Mouse (Mus musculus): ENCODE results near the gene Rab3il1.

Rab3il1 gene

GRCm38 (mm10) chr19:10039615-10040014 lies 38.1 kb downstream of the Rab3il1 start:
- in situ Hi-C loops (cut with MboI, MseI) = loop anchor here (5.0 kb wide), 2 partner anchors 47 to 127 kb away; no protein-coding TSS in a partner anchor

DNA sequence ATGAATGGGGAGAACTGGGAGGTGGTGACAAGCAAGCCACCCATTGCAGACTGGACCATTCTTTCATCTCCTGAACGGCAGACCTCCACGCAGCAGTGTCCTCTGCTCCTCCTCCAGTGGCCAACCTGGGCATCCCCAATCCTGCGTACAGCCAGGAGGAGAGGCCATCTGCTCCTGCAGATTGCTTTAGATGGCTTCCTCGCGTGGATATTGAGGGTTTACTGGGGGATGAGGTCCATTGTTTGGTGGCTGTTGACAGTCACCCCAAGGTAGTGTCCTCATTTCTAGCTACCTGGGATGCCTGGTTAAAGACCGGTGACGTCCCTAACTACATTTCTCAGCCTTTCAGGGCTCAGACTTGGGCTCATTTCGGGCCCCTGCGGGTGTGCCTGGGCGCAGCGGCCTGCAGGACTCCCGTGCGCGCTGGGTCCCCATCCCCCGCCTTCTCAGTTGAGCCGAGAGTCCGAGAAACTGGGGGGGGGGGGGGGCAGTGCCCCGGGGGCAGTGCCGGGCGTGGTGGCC lies 39.5 kb downstream of the Rab3il1 start:
- in situ Hi-C loops (cut with MboI, MseI) = no loop called here

DNA sequence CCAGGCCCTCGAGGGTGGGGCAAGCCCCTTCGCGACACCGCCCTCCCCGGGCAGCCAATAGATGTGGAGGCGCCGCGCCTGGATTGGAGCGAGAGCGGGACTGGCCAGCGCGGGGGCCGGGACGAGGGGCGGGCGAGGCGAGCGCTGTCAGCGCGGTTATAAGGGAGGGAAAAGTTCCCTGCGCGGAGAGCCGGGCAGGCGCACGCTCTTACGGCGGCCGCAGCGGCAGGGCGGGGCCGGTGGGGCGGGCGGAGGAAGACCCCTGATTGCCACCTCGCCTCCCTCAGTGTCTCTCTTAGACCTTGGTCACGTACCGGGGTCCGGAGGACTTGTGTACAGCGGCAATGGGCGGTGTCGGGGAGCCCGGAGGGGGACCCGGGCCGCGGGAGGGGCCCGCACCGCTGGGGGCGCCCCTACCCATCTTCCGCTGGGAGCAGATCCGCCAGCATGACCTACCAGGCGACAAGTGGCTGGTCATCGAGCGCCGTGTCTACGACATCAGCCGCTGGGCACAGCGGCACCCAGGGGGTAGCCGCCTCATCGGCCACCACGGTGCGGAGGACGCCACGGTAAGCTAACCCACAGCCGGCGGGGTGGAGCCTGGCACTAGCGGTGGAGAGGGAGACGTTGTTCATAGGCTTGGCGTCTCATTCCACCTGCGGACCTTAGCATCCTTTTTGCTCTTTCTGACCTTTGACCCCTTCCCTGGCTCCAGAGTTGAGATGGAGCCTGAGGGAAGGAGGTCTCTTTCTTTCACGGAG lies 40.1 kb downstream of the Rab3il1 start, which contains the start of gene Fads3:
Fads3 (plus strand) TSS at position 182 of the 761 bp plus-strand sequence.
- in situ Hi-C loops (cut with MboI, MseI) = no loop called here

- in situ Hi-C loops (cut with MboI, MseI) = no loop called here
Measured at GRCm38 (mm10) chr19:10042232-10042631, 40.8 kb downstream of the Rab3il1 start.

DNA sequence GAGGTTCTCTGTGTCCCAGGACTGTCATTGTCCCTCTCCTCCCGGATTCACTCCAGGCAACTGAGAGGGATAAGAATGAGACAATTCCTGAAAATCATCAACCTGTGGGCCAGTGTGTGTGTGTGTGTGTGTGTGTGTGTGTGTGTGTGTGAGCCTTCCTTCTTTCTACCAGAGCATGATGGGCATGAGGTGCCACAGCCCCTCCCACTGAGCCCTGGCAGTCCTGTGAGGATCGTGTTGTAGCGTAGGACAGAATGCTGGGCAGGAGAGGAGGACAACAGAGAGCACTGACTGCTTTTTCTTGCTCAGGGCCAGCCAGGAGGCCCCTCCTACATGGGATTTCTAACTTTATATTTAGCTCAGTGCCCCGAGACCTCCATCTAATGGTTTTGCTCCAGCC lies 41.3 kb downstream of the Rab3il1 start:
- in situ Hi-C loops (cut with MboI, MseI) = no loop called here

DNA sequence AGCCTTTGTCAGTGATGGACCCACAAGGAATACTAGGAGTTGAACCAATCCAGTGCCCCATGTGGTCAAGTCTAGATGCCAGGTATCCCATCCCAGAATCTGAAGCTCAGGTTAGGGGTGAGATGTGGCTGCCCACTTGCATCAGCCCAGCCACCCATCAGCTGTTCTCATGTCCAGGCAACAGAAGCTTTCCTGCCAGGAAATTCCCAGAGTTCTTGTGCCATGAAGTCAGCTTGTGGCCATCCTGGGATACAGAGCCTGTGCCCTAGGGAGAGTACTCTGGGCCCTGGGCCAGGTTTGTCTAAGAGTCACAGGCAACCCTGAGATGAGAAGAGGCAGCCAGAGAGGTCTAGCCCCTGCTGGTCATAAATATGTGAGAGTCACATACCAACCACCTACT lies 42.2 kb downstream of the Rab3il1 start:
- in situ Hi-C loops (cut with MboI, MseI) = no loop called here

GRCm38 (mm10) chr19:10045707-10046106 lies 44.2 kb downstream of the Rab3il1 start:
- in situ Hi-C loops (cut with MboI, MseI) = no loop called here

DNA sequence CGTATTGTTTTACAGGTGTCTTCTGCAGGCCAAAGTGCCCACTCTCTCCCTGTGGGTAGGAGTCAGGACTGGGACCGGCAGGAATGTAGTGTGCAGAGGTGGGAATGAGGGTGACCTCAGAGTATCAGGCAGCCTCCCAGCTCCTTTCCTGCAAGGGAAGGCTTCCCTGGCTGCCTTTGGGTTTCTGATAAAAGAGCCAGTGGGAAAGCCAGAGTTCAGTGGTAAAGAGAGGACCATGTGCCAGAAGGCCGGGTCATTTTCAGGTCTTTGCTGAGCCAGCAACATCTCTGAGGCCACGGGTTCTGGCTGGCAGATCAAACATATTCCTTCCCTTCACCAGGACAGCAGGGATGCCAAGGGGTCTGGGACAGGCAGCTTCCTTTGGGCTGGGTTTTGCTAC lies 44.9 kb downstream of the Rab3il1 start:
- in situ Hi-C loops (cut with MboI, MseI) = no loop called here

DNA sequence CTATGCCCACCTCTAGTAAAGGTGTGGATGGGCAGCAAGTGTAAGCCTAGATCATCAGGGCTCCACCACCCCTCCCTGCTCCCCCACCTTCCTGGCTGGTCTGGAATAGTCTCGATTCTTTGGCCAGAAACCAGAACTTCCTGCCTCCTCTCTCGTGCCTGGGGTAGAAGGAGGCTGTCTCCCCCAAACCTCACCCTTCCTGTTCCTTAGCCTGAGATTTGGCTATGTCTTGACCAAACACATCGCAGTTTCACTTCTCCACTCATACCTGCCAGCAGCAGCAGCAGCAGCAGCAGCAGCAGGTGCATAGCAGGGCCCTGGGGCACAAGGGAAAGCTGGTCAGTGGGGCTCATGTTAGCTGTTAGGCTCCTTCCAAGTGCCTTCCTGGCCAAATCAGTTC lies 45.5 kb downstream of the Rab3il1 start:
- in situ Hi-C loops (cut with MboI, MseI) = no loop called here

- in situ Hi-C loops (cut with MboI, MseI) = no loop called here
Measured at GRCm38 (mm10) chr19:10049533-10049932, 48.1 kb downstream of the Rab3il1 start.

DNA sequence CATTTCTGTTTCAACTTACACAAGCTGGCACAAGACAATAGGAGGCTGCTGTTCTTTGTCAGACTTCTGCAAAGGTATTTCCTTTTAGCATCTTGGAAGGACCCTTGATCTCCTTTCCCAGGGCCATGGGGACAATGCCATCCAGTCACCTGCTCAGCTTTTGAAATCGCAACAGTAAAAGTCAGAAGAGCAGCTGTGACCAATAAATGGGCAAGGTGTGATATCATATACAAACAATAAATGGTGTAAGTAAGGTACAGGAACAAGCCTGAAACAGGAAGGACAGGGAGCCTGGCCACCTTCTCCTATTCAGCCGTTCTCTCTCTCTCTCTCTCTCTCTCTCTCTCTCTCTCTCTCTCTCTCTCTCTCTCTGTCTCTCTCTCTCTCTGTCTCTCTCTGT lies 49.0 kb downstream of the Rab3il1 start:
- in situ Hi-C loops (cut with MboI, MseI) = no loop called here

GRCm38 (mm10) chr19:10052698-10053097 lies 51.2 kb downstream of the Rab3il1 start:
- in situ Hi-C loops (cut with MboI, MseI) = no loop called here

DNA sequence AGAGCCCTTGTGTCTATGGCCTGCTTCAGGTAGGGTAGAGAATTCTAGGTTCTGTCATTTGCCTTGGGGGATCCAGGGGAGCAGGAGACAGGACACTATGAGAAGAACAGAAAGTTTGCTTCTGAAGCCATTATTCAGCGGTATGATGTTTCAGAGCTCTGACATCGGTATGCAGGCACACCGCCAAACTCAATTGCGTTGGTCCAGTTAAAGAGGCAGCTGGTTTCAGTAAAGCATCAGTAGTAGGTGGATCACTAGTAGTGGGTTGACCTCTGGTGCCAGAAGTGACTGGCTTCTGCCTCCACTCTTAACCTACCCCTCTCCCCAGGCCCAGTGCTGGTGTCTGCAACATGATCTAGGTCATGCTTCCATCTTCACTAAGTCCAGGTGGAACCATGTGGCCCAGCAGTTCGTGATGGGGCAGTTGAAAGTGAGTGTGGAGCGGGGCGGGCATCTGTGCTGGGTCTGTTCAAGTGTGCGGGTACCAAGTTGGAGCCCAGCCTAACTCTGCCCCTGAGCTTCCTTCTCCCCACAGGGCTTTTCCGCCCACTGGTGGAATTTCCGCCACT lies 52.3 kb downstream of the Rab3il1 start:
- in situ Hi-C loops (cut with MboI, MseI) = no loop called here

GRCm38 (mm10) chr19:10054361-10055075 lies 53.0 kb downstream of the Rab3il1 start:
- in situ Hi-C loops (cut with MboI, MseI) = no loop called here

DNA sequence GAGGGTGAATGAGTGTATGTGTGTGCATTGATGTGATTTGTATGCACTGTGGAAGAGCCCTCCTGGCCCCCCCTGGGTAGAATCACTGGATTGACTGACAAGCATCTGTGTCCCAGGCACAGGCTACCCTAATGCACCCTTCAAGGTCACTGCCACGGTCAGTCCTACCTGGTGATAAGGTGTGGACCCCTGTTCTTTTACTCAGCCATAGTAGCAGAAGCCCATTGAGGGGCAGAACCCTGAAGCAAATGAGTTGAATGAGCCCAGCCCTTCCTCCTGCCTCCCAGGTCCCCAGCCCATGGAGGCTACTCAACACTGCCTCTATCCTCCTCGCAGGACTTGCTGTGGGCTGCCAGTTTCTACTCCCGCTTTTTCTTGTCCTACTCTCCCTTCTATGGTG lies 53.8 kb downstream of the Rab3il1 start:
- in situ Hi-C loops (cut with MboI, MseI) = no loop called here

- in situ Hi-C loops (cut with MboI, MseI) = no loop called here
Measured at GRCm38 (mm10) chr19:10055783-10056660, 54.6 kb downstream of the Rab3il1 start.

- in situ Hi-C loops (cut with MboI, MseI) = no loop called here
Measured at GRCm38 (mm10) chr19:10056686-10057085, 55.2 kb downstream of the Rab3il1 start.

GRCm38 (mm10) chr19:10057486-10058351 lies 56.2 kb downstream of the Rab3il1 start:
- in situ Hi-C loops (cut with MboI, MseI) = no loop called here

DNA sequence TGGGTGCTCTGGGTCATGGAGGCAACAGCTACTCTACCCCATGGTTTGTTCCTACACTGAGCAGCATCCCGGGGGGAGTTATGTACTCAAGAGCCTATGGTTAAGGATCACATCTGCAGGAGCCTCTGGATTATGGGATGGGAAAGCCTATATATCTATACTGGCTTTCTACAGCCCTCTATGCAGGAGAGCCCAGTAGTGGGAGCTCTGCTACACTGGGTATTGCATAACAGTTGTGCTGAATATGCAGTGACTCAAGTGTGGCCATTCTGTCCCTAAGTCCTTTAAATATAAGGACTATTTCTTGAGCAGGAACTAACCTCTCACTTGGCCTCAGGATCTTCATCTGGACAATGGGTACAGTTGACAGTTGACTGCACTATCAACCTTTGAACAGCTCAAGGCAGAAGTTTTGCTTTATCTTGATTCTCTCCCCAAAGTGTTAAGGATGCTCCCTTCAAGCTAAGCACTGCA lies 56.9 kb downstream of the Rab3il1 start:
- in situ Hi-C loops (cut with MboI, MseI) = no loop called here

DNA sequence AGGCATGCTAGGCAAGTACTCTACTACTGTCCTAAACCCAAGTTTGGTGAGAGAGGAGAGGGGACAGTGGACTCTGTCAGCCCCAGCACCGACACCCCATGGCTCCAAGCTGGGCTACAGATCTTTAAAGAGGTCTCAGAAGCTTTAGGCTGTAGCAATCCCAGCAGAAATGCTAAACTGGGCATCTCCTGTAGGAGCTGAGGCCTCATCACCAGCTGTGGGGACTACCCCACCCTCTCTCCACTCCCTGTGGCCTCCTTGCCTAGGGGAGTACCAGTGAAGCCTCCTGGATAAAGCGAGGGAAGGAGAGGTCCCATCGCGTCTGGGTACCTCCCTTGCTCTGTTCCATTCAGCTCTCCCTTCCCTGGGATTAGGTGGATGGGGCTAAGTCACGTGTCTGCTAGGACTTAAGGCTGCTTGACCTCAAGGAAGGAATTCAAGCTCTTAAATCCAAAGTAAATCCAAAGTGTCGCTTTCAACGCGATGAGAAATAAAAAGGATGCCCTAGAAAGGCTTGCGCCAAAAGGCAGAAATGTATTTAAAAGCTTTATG lies 57.5 kb downstream of the Rab3il1 start:
- in situ Hi-C loops (cut with MboI, MseI) = no loop called here

Data from T-helper 2 cell (primary cell).